8 mouse cellular contexts compared by ENCODE assay signal in the genomic region with DNA sequence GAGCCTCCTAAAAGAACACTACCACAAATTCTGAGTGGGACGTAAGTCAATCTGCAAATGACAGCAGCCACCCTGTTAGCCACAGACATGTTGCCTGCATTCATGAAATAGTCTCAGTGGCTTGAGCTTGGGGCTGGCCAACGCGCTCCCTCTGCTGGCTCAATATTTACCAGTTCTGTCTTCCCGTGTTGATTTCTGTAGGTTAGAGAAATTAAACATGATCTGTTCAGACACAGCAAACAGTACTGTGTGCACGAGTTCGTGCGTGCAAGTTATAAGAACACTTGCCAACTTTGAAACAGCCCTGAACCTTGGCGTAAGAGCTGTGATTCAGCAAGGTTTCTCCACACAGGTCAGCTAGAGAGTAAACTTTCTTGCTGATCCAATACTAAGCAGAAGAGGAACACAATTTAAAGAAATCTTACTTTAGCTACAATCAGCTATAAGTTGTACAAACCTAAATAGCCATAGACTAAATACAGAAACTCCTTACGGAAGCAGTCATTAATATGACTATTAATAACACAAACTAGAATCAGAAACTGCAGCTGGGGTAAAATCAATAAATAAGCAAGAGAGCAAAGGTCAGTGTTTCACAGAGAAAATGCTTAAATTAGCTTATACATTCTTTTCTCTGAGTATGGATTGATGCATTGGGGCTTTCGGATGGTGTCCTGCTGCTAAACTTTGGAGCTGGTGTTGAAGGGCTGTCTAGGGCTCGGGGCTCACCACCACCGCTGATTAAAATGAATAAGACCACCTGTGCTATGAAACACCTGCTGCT. TPM values are rescaled to one million over a fixed set of nuclear protein-coding genes. Genes with fewer than 3 reads are reported as not detected.
DNase-seq lines count a peak whose midpoint lies in the region; ATAC-seq and TF ChIP-seq lines count a peak whose summit lies in the region.

No protein-coding gene starts in this region.

- no peaks in the 10 kb centered on the region for H3K27me3 ChIP-seq in kidney, adult 2 months (replicated peaks; ENCODE audit: control insufficient read depth, insufficient read depth, low read length)
- H3K27me3 ChIP-seq in embryonic facial prominence, embryonic 11.5 days (ENCODE audit: control insufficient read depth, insufficient read depth, low read length), result no peaks in the 10 kb centered on the region

- H3K36me3 ChIP-seq in kidney, adult 2 months (ENCODE audit: control insufficient read depth, insufficient read depth, low read length), result no peaks in the 10 kb centered on the region
- no peaks in the 10 kb centered on the region for H3K36me3 ChIP-seq in embryonic facial prominence, embryonic 11.5 days (replicated peaks; ENCODE audit: control insufficient read depth, insufficient read depth, low read depth, low read length)

- DNase-seq in kidney, adult 2 months, result no peak
- DNase-seq in kidney, adult 18-20 months, result no peak
- peak; percentile 10 for DNase-seq in adipocyte (ENCODE audit: low spot score)
- DNase-seq in embryonic facial prominence, embryonic 11.5 days (ENCODE audit: low spot score), result peak; percentile 51
- DNase-seq in layer of hippocampus, adult 11-12 months (ENCODE audit: low spot score), result peak; percentile 37
- DNase-seq in lung, postnatal 14 days, result peak; percentile 9
- DNase-seq in testis, postnatal 10 days (ENCODE audit: low spot score), result peak; percentile 43
- no peak for DNase-seq in B cell, adult 2 months

- no peak for ATAC-seq in embryonic facial prominence, embryonic 11.5 days (replicated peaks; ENCODE audit: insufficient number of reproducible peaks, low FRiP score, low TSS enrichment, low read depth)

- H3K4me3 ChIP-seq in kidney, adult 2 months (ENCODE audit: insufficient read depth, low read depth, low read length), result no peak overlapping the region
- no peak overlapping the region for H3K4me3 ChIP-seq in embryonic facial prominence, embryonic 11.5 days (ENCODE audit: low read depth, low read length)

- TF ChIP-seq POLR2A in kidney, adult 2 months (IDR thresholded peaks at IDR 0.05; ENCODE audit: low read depth, low read length), result no peak

- H3K27ac ChIP-seq in kidney, adult 2 months (ENCODE audit: insufficient read depth, low read depth, low read length), result no peak overlapping the region
- no peak overlapping the region for H3K27ac ChIP-seq in embryonic facial prominence, embryonic 11.5 days (replicated peaks; ENCODE audit: low read depth, low read length)

- no peak overlapping the region for H3K9ac ChIP-seq in embryonic facial prominence, embryonic 11.5 days (replicated peaks; ENCODE audit: low read length)

- TF ChIP-seq CTCF in kidney, adult 2 months (conservative IDR thresholded peaks at IDR 0.05; ENCODE audit: insufficient read depth, insufficient read length, low read depth, low read length), result peak; percentile 50

- no peaks in the 10 kb centered on the region for H3K4me1 ChIP-seq in kidney, adult 2 months (ENCODE audit: control insufficient read depth, insufficient read depth, low read length)
- no peaks in the 10 kb centered on the region for H3K4me1 ChIP-seq in embryonic facial prominence, embryonic 11.5 days (ENCODE audit: control insufficient read depth, insufficient read depth, low read length)

- no peak overlapping the region for H3K4me2 ChIP-seq in embryonic facial prominence, embryonic 11.5 days (ENCODE audit: low read depth, low read length)

- WGBS in kidney, adult 2 months, result 58% methylated on average over 12 of the region's 12 CpGs
- WGBS in embryonic facial prominence, embryonic 11.5 days, result 65% methylated on average over 12 of the region's 12 CpGs

- no peaks in the 10 kb centered on the region for H3K9me3 ChIP-seq in embryonic facial prominence, embryonic 11.5 days (replicated peaks; ENCODE audit: control insufficient read depth, low read length)

RNA-seq across cellular contexts. Expression of a gene that starts 31.9 kb away (rescaled TPM):
- polyA plus RNA-seq in kidney, adult 2 months (2012; rRNA removed), result not detected in 2 replicates
- not detected in 2 replicates for polyA plus RNA-seq in embryonic facial prominence, embryonic 11.5 days (2014; fragmentation: Nextera tagmentation; extraction: Ambion mirVana)

Comparison
In these comparisons a context has a peak if more than half of its experiments do, and no peak if none do; other contexts are left out.
1. DNase-seq: peak in adipocyte (single experiment), embryonic facial prominence, embryonic 11.5 days (single experiment), layer of hippocampus, adult 11-12 months (single experiment), lung, postnatal 14 days (single experiment) and testis, postnatal 10 days (single experiment); none in kidney, adult 2 months (single experiment), kidney, adult 18-20 months (single experiment) and B cell, adult 2 months (0 of 2).